Mouse (Mus musculus): Measurements from ENCODE around the gene A4galt. TPM values are rescaled to one million over a fixed set of nuclear protein-coding genes. Genes with fewer than 3 reads are reported as not detected.

Gene A4galt
- polyA plus RNA-seq, 1 experiment from 2014 or later = 1.7 TPM

- H3K9me3 ChIP-seq (ENCODE audit: control insufficient read depth, low read length) = no peaks in the 10 kb centered on the region
- DNase-seq (ENCODE audit: low spot score) (no peak), ATAC-seq (replicated peaks; ENCODE audit: low FRiP score) (no peak)
- no peak overlapping the region for H3K9ac ChIP-seq (ENCODE audit: low read length)
- H3K36me3 ChIP-seq (ENCODE audit: control insufficient read depth, insufficient read depth, low read length) = no peaks in the 10 kb centered on the region
- H3K27me3 ChIP-seq (ENCODE audit: control insufficient read depth, insufficient read depth, low read length) = no peaks in the 10 kb centered on the region
- no peak overlapping the region for H3K4me2 ChIP-seq (ENCODE audit: low read depth, low read length, severe bottlenecking)
- H3K27ac ChIP-seq (ENCODE audit: low read depth, low read length) = no peak overlapping the region
- H3K4me1 ChIP-seq (replicated peaks; ENCODE audit: control insufficient read depth, insufficient read depth, low read length) = peaks cover 3% of the 10 kb centered on the region; the same call in 1 of the 2 replicates
- H3K4me3 ChIP-seq (ENCODE audit: low read depth, low read length) = no peak overlapping the region
- 87% methylated on average over 8 of the region's 8 CpGs for WGBS
These were observed 42.4 kb upstream of the A4galt start for GRCm38 (mm10) chr15:83293706-83294645.

GRCm38 (mm10) chr15:83293144-83293543 lies 41.6 kb upstream of the A4galt start:
- H3K9me3 ChIP-seq (ENCODE audit: control insufficient read depth, low read length) = no peaks in the 10 kb centered on the region
- no peak overlapping the region for H3K9ac ChIP-seq (ENCODE audit: low read length)
- H3K27ac ChIP-seq (ENCODE audit: low read depth, low read length) = no peak overlapping the region
- H3K36me3 ChIP-seq (ENCODE audit: control insufficient read depth, insufficient read depth, low read length) = no peaks in the 10 kb centered on the region
- DNase-seq (ENCODE audit: low spot score) (no peak), ATAC-seq (replicated peaks; ENCODE audit: low FRiP score) (no peak)
- peaks cover 3% of the 10 kb centered on the region; the same call in 1 of the 2 replicates for H3K4me1 ChIP-seq (replicated peaks; ENCODE audit: control insufficient read depth, insufficient read depth, low read length)
- no peak overlapping the region for H3K4me3 ChIP-seq (ENCODE audit: low read depth, low read length)
- H3K27me3 ChIP-seq (ENCODE audit: control insufficient read depth, insufficient read depth, low read length) = no peaks in the 10 kb centered on the region
- WGBS = 80% methylated on average over 6 of the region's 6 CpGs
- no peak overlapping the region for H3K4me2 ChIP-seq (ENCODE audit: low read depth, low read length, severe bottlenecking)

GRCm38 (mm10) chr15:83292261-83293056 lies 40.9 kb upstream of the A4galt start:
- Histone ChIP-seq H3K4me2 (ENCODE audit: low read depth, low read length, severe bottlenecking) (no peak overlapping the region), H3K4me3 (ENCODE audit: low read depth, low read length) (no peak overlapping the region), H3K36me3 (ENCODE audit: control insufficient read depth, insufficient read depth, low read length) (no peaks in the 10 kb centered on the region), H3K27me3 (ENCODE audit: control insufficient read depth, insufficient read depth, low read length) (no peaks in the 10 kb centered on the region), H3K27ac (ENCODE audit: low read depth, low read length) (no peak overlapping the region), H3K4me1 (replicated peaks; ENCODE audit: control insufficient read depth, insufficient read depth, low read length) (peaks cover 3% of the 10 kb centered on the region; the same call in 1 of the 2 replicates), H3K9me3 (ENCODE audit: control insufficient read depth, low read length) (no peaks in the 10 kb centered on the region), H3K9ac (ENCODE audit: low read length) (no peak overlapping the region)
- ATAC-seq (replicated peaks; ENCODE audit: low FRiP score) = no peak
- 87% methylated on average over 13 of the region's 13 CpGs for WGBS
- DNase-seq (ENCODE audit: low spot score) = no peak

GRCm38 (mm10) chr15:83290899-83291298 lies 39.3 kb upstream of the A4galt start:
- DNase-seq (ENCODE audit: low spot score) (no peak), ATAC-seq (replicated peaks; ENCODE audit: low FRiP score) (no peak)
- H3K9ac ChIP-seq (ENCODE audit: low read length) = no peak overlapping the region
- no peaks in the 10 kb centered on the region for H3K9me3 ChIP-seq (ENCODE audit: control insufficient read depth, low read length)
- H3K27me3 ChIP-seq (ENCODE audit: control insufficient read depth, insufficient read depth, low read length) = no peaks in the 10 kb centered on the region
- H3K4me2 ChIP-seq (ENCODE audit: low read depth, low read length, severe bottlenecking) = no peak overlapping the region
- H3K4me3 ChIP-seq (ENCODE audit: low read depth, low read length) = no peak overlapping the region
- H3K36me3 ChIP-seq (ENCODE audit: control insufficient read depth, insufficient read depth, low read length) = no peaks in the 10 kb centered on the region
- WGBS = 75% methylated on average over 2 of the region's 2 CpGs
- no peak overlapping the region for H3K27ac ChIP-seq (ENCODE audit: low read depth, low read length)
- H3K4me1 ChIP-seq (replicated peaks; ENCODE audit: control insufficient read depth, insufficient read depth, low read length) = no peaks in the 10 kb centered on the region

GRCm38 (mm10) chr15:83284828-83285227 lies 33.3 kb upstream of the A4galt start:
- WGBS = 90% methylated on average over 8 of the region's 8 CpGs
- ATAC-seq (replicated peaks; ENCODE audit: low FRiP score) (no peak), DNase-seq (ENCODE audit: low spot score) (no peak)
- Histone ChIP-seq H3K27ac (ENCODE audit: low read depth, low read length) (no peak overlapping the region), H3K9me3 (ENCODE audit: control insufficient read depth, low read length) (no peaks in the 10 kb centered on the region), H3K4me1 (replicated peaks; ENCODE audit: control insufficient read depth, insufficient read depth, low read length) (no peaks in the 10 kb centered on the region), H3K4me3 (ENCODE audit: low read depth, low read length) (no peak overlapping the region), H3K4me2 (ENCODE audit: low read depth, low read length, severe bottlenecking) (no peak overlapping the region), H3K9ac (ENCODE audit: low read length) (no peak overlapping the region), H3K27me3 (ENCODE audit: control insufficient read depth, insufficient read depth, low read length) (no peaks in the 10 kb centered on the region), H3K36me3 (ENCODE audit: control insufficient read depth, insufficient read depth, low read length) (no peaks in the 10 kb centered on the region)

GRCm38 (mm10) chr15:83282397-83282796 lies 30.8 kb upstream of the A4galt start:
- Histone ChIP-seq H3K4me2 (ENCODE audit: low read depth, low read length, severe bottlenecking) (no peak overlapping the region), H3K27me3 (ENCODE audit: control insufficient read depth, insufficient read depth, low read length) (no peaks in the 10 kb centered on the region), H3K9me3 (ENCODE audit: control insufficient read depth, low read length) (no peaks in the 10 kb centered on the region), H3K27ac (ENCODE audit: low read depth, low read length) (no peak overlapping the region), H3K36me3 (ENCODE audit: control insufficient read depth, insufficient read depth, low read length) (no peaks in the 10 kb centered on the region), H3K4me3 (ENCODE audit: low read depth, low read length) (no peak overlapping the region), H3K4me1 (replicated peaks; ENCODE audit: control insufficient read depth, insufficient read depth, low read length) (no peaks in the 10 kb centered on the region), H3K9ac (ENCODE audit: low read length) (no peak overlapping the region)
- DNase-seq (ENCODE audit: low spot score) = no peak
- WGBS = 71% methylated on average over 5 of the region's 5 CpGs
- ATAC-seq (replicated peaks; ENCODE audit: low FRiP score) = no peak

- no peaks in the 10 kb centered on the region for H3K27me3 ChIP-seq (ENCODE audit: control insufficient read depth, insufficient read depth, low read length)
- WGBS = 86% methylated on average over 11 of the region's 11 CpGs
These were observed 29.7 kb upstream of the A4galt start for GRCm38 (mm10) chr15:83281303-83281702.

GRCm38 (mm10) chr15:83278579-83278978 lies 27.0 kb upstream of the A4galt start:
- no peak overlapping the region for H3K9ac ChIP-seq (ENCODE audit: low read length)
- H3K4me1 ChIP-seq (replicated peaks; ENCODE audit: control insufficient read depth, insufficient read depth, low read length) = no peaks in the 10 kb centered on the region
- 90% methylated on average over 5 of the region's 5 CpGs for WGBS
- H3K27me3 ChIP-seq (ENCODE audit: control insufficient read depth, insufficient read depth, low read length) = no peaks in the 10 kb centered on the region
- no peaks in the 10 kb centered on the region for H3K9me3 ChIP-seq (ENCODE audit: control insufficient read depth, low read length)
- H3K36me3 ChIP-seq (ENCODE audit: control insufficient read depth, insufficient read depth, low read length) = no peaks in the 10 kb centered on the region
- no peak overlapping the region for H3K4me3 ChIP-seq (ENCODE audit: low read depth, low read length)
- no peak for ATAC-seq (replicated peaks; ENCODE audit: low FRiP score)
- no peak overlapping the region for H3K27ac ChIP-seq (ENCODE audit: low read depth, low read length)
- DNase-seq (ENCODE audit: low spot score) = no peak
- H3K4me2 ChIP-seq (ENCODE audit: low read depth, low read length, severe bottlenecking) = no peak overlapping the region

More at GRCm38 (mm10) chr15:83281303-83281702, 29.7 kb upstream of the A4galt start:
- Histone ChIP-seq H3K36me3 (ENCODE audit: control insufficient read depth, insufficient read depth, low read length) (no peaks in the 10 kb centered on the region), H3K9ac (ENCODE audit: low read length) (no peak overlapping the region), H3K4me2 (ENCODE audit: low read depth, low read length, severe bottlenecking) (no peak overlapping the region), H3K9me3 (ENCODE audit: control insufficient read depth, low read length) (no peaks in the 10 kb centered on the region), H3K4me3 (ENCODE audit: low read depth, low read length) (no peak overlapping the region), H3K27ac (ENCODE audit: low read depth, low read length) (no peak overlapping the region), H3K4me1 (replicated peaks; ENCODE audit: control insufficient read depth, insufficient read depth, low read length) (no peaks in the 10 kb centered on the region)
- DNase-seq (ENCODE audit: low spot score) (no peak), ATAC-seq (replicated peaks; ENCODE audit: low FRiP score) (no peak)
